Mouse (Mus musculus): Measurements from ENCODE around the gene Ntm. TPM values are rescaled to one million over a fixed set of nuclear protein-coding genes. Genes with fewer than 3 reads are reported as not detected.

The Ntm gene
- polyA plus RNA-seq, 2 experiments: 23.9 to 32.4 TPM

- Histone ChIP-seq H3K4me1 (ENCODE audit: control insufficient read depth, insufficient read depth, low read length) (no peaks in the 10 kb centered on the region), H3K4me3 (replicated peaks; ENCODE audit: low read length) (no peak overlapping the region), H3K36me3 (ENCODE audit: control insufficient read depth, insufficient read depth, low read length) (no peaks in the 10 kb centered on the region), H3K9me3 (ENCODE audit: control insufficient read depth, low read length) (no peaks in the 10 kb centered on the region), H3K4me2 (replicated peaks; ENCODE audit: low read depth, low read length, severe bottlenecking) (no peak overlapping the region), H3K27me3 (ENCODE audit: control insufficient read depth, insufficient read depth, low read length) (no peaks in the 10 kb centered on the region), H3K9ac (ENCODE audit: low read depth, low read length, severe bottlenecking) (no peak overlapping the region), H3K27ac (replicated peaks; ENCODE audit: low read depth, low read length) (no peak overlapping the region)
- no peak for TF ChIP-seq POLR2A (IDR thresholded peaks at IDR 0.05; ENCODE audit: borderline replicate concordance, extremely low read depth, insufficient read depth, insufficient read length)
- WGBS: 86% methylated on average over 2 of the region's 2 CpGs
- DNase-seq (ENCODE audit: low spot score): no peak
- no peak for ATAC-seq (ENCODE audit: low FRiP score, low read depth)
Observed at GRCm38 (mm10) chr9:29074494-29074893, 888.4 kb downstream of the Ntm start.

DNA sequence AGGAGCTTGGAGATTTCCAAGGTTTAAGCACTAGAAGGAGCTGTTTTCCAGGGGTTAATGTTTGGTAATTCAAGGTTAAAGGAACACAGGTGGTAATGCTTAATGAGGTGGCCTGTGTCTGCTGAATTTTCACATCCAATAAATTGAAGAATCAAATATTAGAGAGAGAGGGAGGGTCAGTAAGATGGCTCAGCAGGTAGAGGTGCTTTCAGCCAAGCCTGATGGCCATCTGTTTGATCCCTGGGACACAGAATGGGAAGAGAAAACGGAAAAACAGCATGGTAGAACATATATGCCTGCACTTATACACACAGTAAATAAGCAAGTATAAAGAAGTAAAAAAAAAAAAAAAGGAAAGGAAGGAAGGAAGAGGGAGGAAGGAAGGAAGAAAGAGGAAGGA lies 890.9 kb downstream of the Ntm start:
- Histone ChIP-seq H3K36me3 (ENCODE audit: control insufficient read depth, insufficient read depth, low read length) (no peaks in the 10 kb centered on the region), H3K4me1 (ENCODE audit: control insufficient read depth, insufficient read depth, low read length) (no peaks in the 10 kb centered on the region), H3K4me2 (replicated peaks; ENCODE audit: low read depth, low read length, severe bottlenecking) (no peak overlapping the region), H3K9me3 (ENCODE audit: control insufficient read depth, low read length) (no peaks in the 10 kb centered on the region), H3K27ac (replicated peaks; ENCODE audit: low read depth, low read length) (no peak overlapping the region), H3K27me3 (ENCODE audit: control insufficient read depth, insufficient read depth, low read length) (no peaks in the 10 kb centered on the region), H3K9ac (ENCODE audit: low read depth, low read length, severe bottlenecking) (no peak overlapping the region), H3K4me3 (replicated peaks; ENCODE audit: low read length) (no peak overlapping the region)
- TF ChIP-seq POLR2A (IDR thresholded peaks at IDR 0.05; ENCODE audit: borderline replicate concordance, extremely low read depth, insufficient read depth, insufficient read length): no peak
- DNase-seq (ENCODE audit: low spot score) (no peak), ATAC-seq (ENCODE audit: low FRiP score, low read depth) (no peak)
- 47% methylated on average over 1 of the region's 1 CpGs for WGBS

DNA sequence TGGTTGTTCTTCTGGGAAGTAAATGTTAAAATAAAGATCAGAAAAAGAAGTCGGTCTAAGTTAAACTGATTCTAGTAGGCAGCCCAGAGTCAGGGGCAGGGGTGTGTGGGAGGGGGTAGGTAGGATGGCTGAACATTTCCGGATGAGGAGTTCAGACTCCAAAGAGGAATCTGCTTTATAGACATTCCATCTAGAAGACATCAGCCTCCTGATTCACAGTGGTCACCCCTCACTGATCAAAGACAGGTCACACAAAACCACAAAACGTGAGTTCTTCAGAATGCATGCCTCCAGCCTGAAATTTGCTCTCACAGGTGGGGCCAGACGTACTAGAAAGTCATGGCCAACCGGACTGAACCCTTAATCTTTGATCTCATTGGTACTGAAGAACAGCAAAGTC lies 895.4 kb downstream of the Ntm start:
- no peak overlapping the region for H3K4me3 ChIP-seq (replicated peaks; ENCODE audit: low read length)
- H3K9me3 ChIP-seq (ENCODE audit: control insufficient read depth, low read length): no peaks in the 10 kb centered on the region
- H3K4me1 ChIP-seq (ENCODE audit: control insufficient read depth, insufficient read depth, low read length): no peaks in the 10 kb centered on the region
- no peaks in the 10 kb centered on the region for H3K27me3 ChIP-seq (ENCODE audit: control insufficient read depth, insufficient read depth, low read length)
- no peaks in the 10 kb centered on the region for H3K36me3 ChIP-seq (ENCODE audit: control insufficient read depth, insufficient read depth, low read length)
- ATAC-seq (ENCODE audit: low FRiP score, low read depth): no peak
- no peak for TF ChIP-seq POLR2A (IDR thresholded peaks at IDR 0.05; ENCODE audit: borderline replicate concordance, extremely low read depth, insufficient read depth, insufficient read length)
- no peak overlapping the region for H3K9ac ChIP-seq (ENCODE audit: low read depth, low read length, severe bottlenecking)
- DNase-seq (ENCODE audit: low spot score): no peak
- H3K4me2 ChIP-seq (replicated peaks; ENCODE audit: low read depth, low read length, severe bottlenecking): no peak overlapping the region
- 75% methylated on average over 5 of the region's 5 CpGs for WGBS
- no peak overlapping the region for H3K27ac ChIP-seq (replicated peaks; ENCODE audit: low read depth, low read length)

DNA sequence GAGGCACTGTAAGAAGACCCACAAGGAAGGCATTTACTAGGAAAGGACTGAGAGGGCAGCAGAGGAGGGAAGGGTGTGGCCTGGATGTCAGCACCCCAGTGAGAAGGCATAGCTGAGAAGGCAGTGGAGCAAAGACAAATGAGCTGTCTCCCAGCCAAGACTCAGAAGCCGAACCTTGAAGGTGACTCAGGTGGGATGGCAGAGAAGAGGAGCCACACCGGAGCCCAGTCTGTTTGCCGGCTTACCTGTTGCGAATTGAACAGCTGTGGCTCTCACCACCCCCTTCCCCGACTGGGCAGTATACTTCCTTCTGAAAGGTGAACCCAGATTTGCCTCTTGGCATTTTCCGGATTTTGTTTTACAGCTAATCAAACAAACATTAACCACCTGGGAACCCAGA lies 902.6 kb downstream of the Ntm start:
- ATAC-seq (ENCODE audit: low FRiP score, low read depth): no peak
- H3K27me3 ChIP-seq (ENCODE audit: control insufficient read depth, insufficient read depth, low read length): no peaks in the 10 kb centered on the region
- no peaks in the 10 kb centered on the region for H3K4me1 ChIP-seq (ENCODE audit: control insufficient read depth, insufficient read depth, low read length)
- no peaks in the 10 kb centered on the region for H3K36me3 ChIP-seq (ENCODE audit: control insufficient read depth, insufficient read depth, low read length)
- 43% methylated on average over 6 of the region's 6 CpGs for WGBS
- no peak overlapping the region for H3K27ac ChIP-seq (replicated peaks; ENCODE audit: low read depth, low read length)
- H3K9ac ChIP-seq (ENCODE audit: low read depth, low read length, severe bottlenecking): no peak overlapping the region
- no peaks in the 10 kb centered on the region for H3K9me3 ChIP-seq (ENCODE audit: control insufficient read depth, low read length)
- no peak overlapping the region for H3K4me3 ChIP-seq (replicated peaks; ENCODE audit: low read length)
- no peak for TF ChIP-seq POLR2A (IDR thresholded peaks at IDR 0.05; ENCODE audit: borderline replicate concordance, extremely low read depth, insufficient read depth, insufficient read length)
- H3K4me2 ChIP-seq (replicated peaks; ENCODE audit: low read depth, low read length, severe bottlenecking): no peak overlapping the region
- no peak for DNase-seq (ENCODE audit: low spot score)

GRCm38 (mm10) chr9:29058811-29059210 lies 904.1 kb downstream of the Ntm start:
- Histone ChIP-seq H3K27me3 (ENCODE audit: control insufficient read depth, insufficient read depth, low read length) (no peaks in the 10 kb centered on the region), H3K4me3 (replicated peaks; ENCODE audit: low read length) (no peak overlapping the region), H3K36me3 (ENCODE audit: control insufficient read depth, insufficient read depth, low read length) (no peaks in the 10 kb centered on the region), H3K9ac (ENCODE audit: low read depth, low read length, severe bottlenecking) (no peak overlapping the region), H3K27ac (replicated peaks; ENCODE audit: low read depth, low read length) (no peak overlapping the region), H3K4me2 (replicated peaks; ENCODE audit: low read depth, low read length, severe bottlenecking) (no peak overlapping the region), H3K4me1 (ENCODE audit: control insufficient read depth, insufficient read depth, low read length) (no peaks in the 10 kb centered on the region), H3K9me3 (ENCODE audit: control insufficient read depth, low read length) (no peaks in the 10 kb centered on the region)
- no peak for TF ChIP-seq POLR2A (IDR thresholded peaks at IDR 0.05; ENCODE audit: borderline replicate concordance, extremely low read depth, insufficient read depth, insufficient read length)
- WGBS: 72% methylated on average over 8 of the region's 8 CpGs
- ATAC-seq (ENCODE audit: low FRiP score, low read depth) (no peak), DNase-seq (ENCODE audit: low spot score) (no peak)

- Histone ChIP-seq H3K4me2 (replicated peaks; ENCODE audit: low read depth, low read length, severe bottlenecking) (no peak overlapping the region), H3K9me3 (ENCODE audit: control insufficient read depth, low read length) (no peaks in the 10 kb centered on the region), H3K36me3 (ENCODE audit: control insufficient read depth, insufficient read depth, low read length) (no peaks in the 10 kb centered on the region), H3K4me3 (replicated peaks; ENCODE audit: low read length) (no peak overlapping the region), H3K27ac (replicated peaks; ENCODE audit: low read depth, low read length) (no peak overlapping the region), H3K27me3 (ENCODE audit: control insufficient read depth, insufficient read depth, low read length) (no peaks in the 10 kb centered on the region), H3K4me1 (ENCODE audit: control insufficient read depth, insufficient read depth, low read length) (no peaks in the 10 kb centered on the region), H3K9ac (ENCODE audit: low read depth, low read length, severe bottlenecking) (no peak overlapping the region)
- TF ChIP-seq POLR2A (IDR thresholded peaks at IDR 0.05; ENCODE audit: borderline replicate concordance, extremely low read depth, insufficient read depth, insufficient read length): no peak
- ATAC-seq (ENCODE audit: low FRiP score, low read depth) (no peak), DNase-seq (ENCODE audit: low spot score) (no peak)
- WGBS: 75% methylated on average over 2 of the region's 2 CpGs
Observed at GRCm38 (mm10) chr9:29055637-29056036, 907.3 kb downstream of the Ntm start.
